Mouse (Mus musculus) left cerebral cortex, postnatal 10 days (tissue): ENCODE results near the gene Patl2. TPM values are rescaled to one million over a fixed set of nuclear protein-coding genes. Genes with fewer than 3 reads are reported as not detected.
A peak's percentile ranks its signal among the peaks of the same experiment; 100 is the strongest.
"Not testable (repeated sequence)": the region's sequence is repeated elsewhere in the genome, so short reads cannot be mapped to it uniquely, and the experiment has no call there.

Source experiments
- DNase-seq, 2 experiments: peaks; one replicate each; pipeline ENCODE4 v3.0.0; 2021 to 2022; ENCODE audit warnings: low spot score in 2 of 2, mixed read lengths in 1 of 2; ENCODE audit errors: extremely low spot score in 1 of 2
- intact Hi-C: fragments of 180-260 bp; cut with DNase I; formaldehyde crosslinking; loops from one replicate; pipeline ENCODE4 v1.15.1; 2025
- total RNA-seq, 2 experiments: library from RNA; stranded (reverse); gene quantifications; 2 replicates each; pipeline ENCODE4 v1.2.3; 2021

The Patl2 gene
- total RNA-seq = under 1 TPM in 1 of 2 experiments, not detected in 1; 0.14 TPM

- intact Hi-C loops = no loop called here
- peak in 1 of 2 experiments; percentile 21 for DNase-seq
Measured at GRCm38 (mm10) chr2:122186106-122186505, at the start of gene Patl2, which contains the start of gene Terb2. Patl2 (minus strand) TSS chr2:122186189. Terb2 (plus strand) TSS chr2:122186272.

GRCm38 (mm10) chr2:122235425-122235824 is 49.4 kb upstream of the Patl2 start:
- intact Hi-C loops = no loop called here

GRCm38 (mm10) chr2:122234611-122235288 is 48.8 kb upstream of the Patl2 start, which contains the start of gene Sord:
Sord (plus strand) TSS chr2:122234749.
- peak; percentile 61 to 89 for DNase-seq
- intact Hi-C loops = no loop called here

More at GRCm38 (mm10) chr2:122235425-122235824, 49.4 kb upstream of the Patl2 start:
- no peak for DNase-seq

- peak in 1 of 2 experiments; percentile 31 for DNase-seq
- intact Hi-C loops = no loop called here
Measured at GRCm38 (mm10) chr2:122233759-122234557, 48.0 kb upstream of the Patl2 start.

GRCm38 (mm10) chr2:122233341-122233740 is 47.4 kb upstream of the Patl2 start:
- intact Hi-C loops = no loop called here
- no peak for DNase-seq

- intact Hi-C loops = no loop called here
- no peak for DNase-seq
Measured at GRCm38 (mm10) chr2:122231616-122232015, 45.6 kb upstream of the Patl2 start.

GRCm38 (mm10) chr2:122230395-122230794 is 44.4 kb upstream of the Patl2 start:
- DNase-seq = no peak
- intact Hi-C loops = no loop called here

- DNase-seq = no peak
- intact Hi-C loops = no loop called here
Measured at GRCm38 (mm10) chr2:122223654-122224053, 37.7 kb upstream of the Patl2 start.

- intact Hi-C loops = no loop called here
- no peak for DNase-seq
Measured at GRCm38 (mm10) chr2:122222272-122222671, 36.3 kb upstream of the Patl2 start.

GRCm38 (mm10) chr2:122221798-122222197 is 35.8 kb upstream of the Patl2 start:
- intact Hi-C loops = no loop called here
- no peak for DNase-seq

GRCm38 (mm10) chr2:122221378-122221777 is 35.4 kb upstream of the Patl2 start:
- DNase-seq = no peak
- intact Hi-C loops = no loop called here

- intact Hi-C loops = no loop called here
- no peak for DNase-seq
Measured at GRCm38 (mm10) chr2:122218234-122218633, 32.2 kb upstream of the Patl2 start.

GRCm38 (mm10) chr2:122217075-122217474 is 31.1 kb upstream of the Patl2 start:
- intact Hi-C loops, DNase-seq: not testable (repeated sequence)

- intact Hi-C loops = no loop called here
Measured at GRCm38 (mm10) chr2:122210534-122211228, 24.7 kb upstream of the Patl2 start.

GRCm38 (mm10) chr2:122206440-122207107 is 20.6 kb upstream of the Patl2 start:
- intact Hi-C loops = no loop called here
- no peak for DNase-seq

More at GRCm38 (mm10) chr2:122210534-122211228, 24.7 kb upstream of the Patl2 start:
- no peak for DNase-seq

- no peak for DNase-seq
- intact Hi-C loops = no loop called here
Measured at GRCm38 (mm10) chr2:122201501-122201900, 15.5 kb upstream of the Patl2 start.

- DNase-seq = peak; percentile 27 to 50
- intact Hi-C loops = loop anchor here (2.0 to 10.0 kb wide), 4 partner anchors 48 to 430 kb away; no protein-coding TSS in a partner anchor
Measured at GRCm38 (mm10) chr2:122194509-122194929, 8.5 kb upstream of the Patl2 start.

- intact Hi-C loops = loop anchor here (5.0 to 10.0 kb wide), 3 partner anchors 110 to 433 kb away; no protein-coding TSS in a partner anchor
- no peak for DNase-seq
Measured at GRCm38 (mm10) chr2:122191849-122192248, 5.9 kb upstream of the Patl2 start.

- DNase-seq = no peak
- intact Hi-C loops = no loop called here
Measured at GRCm38 (mm10) chr2:122186751-122187150, 762 bp upstream of the Patl2 start.
